Mouse (Mus musculus): Measurements from ENCODE around the gene Aqp8.

DNA sequence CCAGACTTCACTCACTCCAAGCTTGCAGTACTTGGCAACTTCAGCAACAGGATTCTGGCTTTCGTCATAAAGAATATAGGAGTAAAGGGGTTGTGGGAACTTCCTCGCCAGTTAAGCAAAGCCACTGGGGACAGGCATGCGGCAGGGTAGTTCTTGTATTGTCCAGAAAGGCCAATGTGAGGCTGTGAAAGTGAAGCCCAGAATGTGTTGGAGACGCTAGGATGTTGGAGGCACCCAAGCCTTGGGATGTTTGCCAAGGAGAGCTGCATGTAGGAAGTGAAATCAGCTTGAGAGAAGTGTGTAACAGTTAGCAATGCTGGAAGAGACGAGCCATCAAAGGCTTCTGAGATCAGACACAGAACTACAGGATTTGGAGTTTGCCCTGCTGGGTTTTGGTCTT is 25.6 kb downstream of the Aqp8 start:
- no peak for TF ChIP-seq CTCF (IDR thresholded peaks at IDR 0.05; ENCODE audit: low read depth)
- no peak for TF ChIP-seq EP300 (IDR thresholded peaks at IDR 0.05; ENCODE audit: low read depth)

All from heart, postnatal 0 days (tissue).